Comparison of ENCODE assay signal across 17 mouse cellular contexts in genomic region chrX:152701679-152702078, GRCm38 (mm10).
"Had no signal": no experiment of that assay in that cellular context is flagged by ENCODE, and none has a peak within 500 bp of the region (broad histone marks: within the 10 kb centered on the region; RNA-seq: fewer than 3 reads in every experiment).

No protein-coding gene starts in this region.

- H3K27me3 ChIP-seq: neural tube, embryonic 12.5 days had no signal

- DNase-seq: retina, postnatal 1 day; right cerebral cortex, adult 18-20 months; right cerebral cortex, postnatal 14 days; right cerebral cortex, postnatal 25 days; right cerebral cortex, postnatal 4 days; spleen, adult 18-20 months; thymus, adult 18-20 months; thymus, adult 2 months; thymus, postnatal 14 days; thymus, postnatal 25 days; thymus, postnatal 36 days; thymus, postnatal 4 days had no signal

- H3K36me3 ChIP-seq: neural tube, embryonic 12.5 days; neural tube, embryonic 13.5 days; neural tube, embryonic 15.5 days; stomach, embryonic 15.5 days had no signal

- H3K27ac ChIP-seq: neural tube, embryonic 12.5 days; neural tube, embryonic 13.5 days; neural tube, embryonic 15.5 days; stomach, embryonic 15.5 days; stomach, postnatal 0 days had no signal

- H3K4me1 ChIP-seq: neural tube, embryonic 12.5 days; neural tube, embryonic 13.5 days; neural tube, embryonic 15.5 days; stomach, embryonic 15.5 days had no signal

- H3K4me3 ChIP-seq: neural tube, embryonic 12.5 days; neural tube, embryonic 13.5 days; neural tube, embryonic 15.5 days; stomach, embryonic 15.5 days had no signal

- H3K9me3 ChIP-seq: neural tube, embryonic 12.5 days; neural tube, embryonic 13.5 days; neural tube, embryonic 15.5 days; stomach, embryonic 15.5 days had no signal
